Mouse (Mus musculus): ENCODE measurements at regions not wholly inside any gene's neighbourhood (a gene's known extent, or its start where the extent isn't known, plus 50 kb on each side); places are given as distances from the start of the nearest gene placed in this dataset.

- no peak for TF ChIP-seq CHD2 (IDR thresholded peaks at IDR 0.05; ENCODE audit: low read depth, low read length)
- TF ChIP-seq ZNF384 (IDR thresholded peaks at IDR 0.05; ENCODE audit: low read depth, low read length): no peak
- TF ChIP-seq ZC3H11A (IDR thresholded peaks at IDR 0.05; ENCODE audit: borderline replicate concordance, low read depth, low read length): no peak
- no peak for TF ChIP-seq HCFC1 (IDR thresholded peaks at IDR 0.05; ENCODE audit: borderline replicate concordance, insufficient read depth, low read length)
Observed at GRCm38 (mm10) chr5:74880669-74881226, 163.8 kb downstream of the Chic2 start.
